Comparison of ENCODE assay signal across 8 mouse cellular contexts in genomic region chr6:91153549-91154064, GRCm38 (mm10). TPM values are rescaled to one million over a fixed set of nuclear protein-coding genes. Genes with fewer than 3 reads are reported as not detected.
DNase-seq lines count a peak whose midpoint lies in the region; ATAC-seq lines count a peak whose summit lies in the region.

No protein-coding gene starts in this region.

- peaks cover 24% of the 10 kb centered on the region for H3K4me1 ChIP-seq in lung, embryonic 15.5 days
- peaks cover 10% of the 10 kb centered on the region for H3K4me1 ChIP-seq in hindbrain, embryonic 11.5 days (replicated peaks; ENCODE audit: control insufficient read depth, insufficient read depth, low read length)
- peaks cover 64% of the 10 kb centered on the region for H3K4me1 ChIP-seq in midbrain, embryonic 16.5 days (ENCODE audit: control insufficient read depth, insufficient read depth, low read length)

- peak overlapping the region; percentile 53 for H3K27ac ChIP-seq in lung, embryonic 15.5 days
- H3K27ac ChIP-seq in hindbrain, embryonic 11.5 days (ENCODE audit: low read depth, low read length): peak overlapping the region; percentile 19; the same call in 1 of the 2 replicates
- peak overlapping the region; percentile 87 for H3K27ac ChIP-seq in midbrain, embryonic 16.5 days (ENCODE audit: low read length)

- DNase-seq in lung, postnatal 25 days (ENCODE audit: low spot score): no peak
- peak; percentile 86 for DNase-seq in embryo, embryonic 10 days (ENCODE audit: low spot score)
- DNase-seq in hindbrain, embryonic 11.5 days (ENCODE audit: low spot score): peak; percentile 73
- peak; percentile 70 for DNase-seq in left cerebral cortex, postnatal 4 days
- DNase-seq in testis, postnatal 14 days (ENCODE audit: low spot score): peak; percentile 60
- DNase-seq in ovary, postnatal 14 days (ENCODE audit: low spot score): no peak

- H3K4me3 ChIP-seq in lung, embryonic 15.5 days: peak overlapping the region; percentile 12; the same call in 1 of the 2 replicates
- peak overlapping the region; percentile 19; the same call in 1 of the 2 replicates for H3K4me3 ChIP-seq in hindbrain, embryonic 11.5 days (ENCODE audit: low read depth, low read length)
- H3K4me3 ChIP-seq in midbrain, embryonic 16.5 days (ENCODE audit: low read depth, low read length): peak overlapping the region; percentile 18; the same call in 1 of the 2 replicates

- intact Hi-C loops in left cerebral cortex, postnatal 4 days (cut with DNase I): no loop called here

- no peaks in the 10 kb centered on the region for H3K9me3 ChIP-seq in lung, embryonic 15.5 days
- no peaks in the 10 kb centered on the region for H3K9me3 ChIP-seq in hindbrain, embryonic 11.5 days (ENCODE audit: control insufficient read depth, low read length)
- H3K9me3 ChIP-seq in midbrain, embryonic 16.5 days (replicated peaks; ENCODE audit: control insufficient read depth, low read length, poor library complexity, severe bottlenecking): no peaks in the 10 kb centered on the region

- WGBS in lung, embryonic 15.5 days: 1% methylated on average over 10 of the region's 10 CpGs
- 2% methylated on average over 10 of the region's 10 CpGs for WGBS in hindbrain, embryonic 11.5 days
- WGBS in midbrain, embryonic 16.5 days: under 1% methylated on average over 10 of the region's 10 CpGs

- 0 out of 2 replicates have a peak, but pooled peaks have one; percentile 27 for ATAC-seq in lung, embryonic 15.5 days (ENCODE audit: borderline replicate concordance, extremely low read depth, low FRiP score, low TSS enrichment)
- peak; percentile 46; the same call in 1 of the 2 replicates for ATAC-seq in hindbrain, embryonic 11.5 days (ENCODE audit: low FRiP score)
- peak; percentile 84 for ATAC-seq in midbrain, embryonic 16.5 days

- H3K4me2 ChIP-seq in lung, embryonic 15.5 days: peak overlapping the region; percentile 28
- peak overlapping the region; percentile 24; the same call in 1 of the 2 replicates for H3K4me2 ChIP-seq in hindbrain, embryonic 11.5 days (replicated peaks; ENCODE audit: low read depth, low read length)
- peak overlapping the region; percentile 43 for H3K4me2 ChIP-seq in midbrain, embryonic 16.5 days (ENCODE audit: low read length)

- H3K36me3 ChIP-seq in lung, embryonic 15.5 days: no peaks in the 10 kb centered on the region
- H3K36me3 ChIP-seq in hindbrain, embryonic 11.5 days (ENCODE audit: control insufficient read depth, insufficient read depth, low read length): no peaks in the 10 kb centered on the region
- H3K36me3 ChIP-seq in midbrain, embryonic 16.5 days (ENCODE audit: control insufficient read depth, insufficient read depth, low read length): no peaks in the 10 kb centered on the region

- H3K27me3 ChIP-seq in lung, embryonic 15.5 days: 0 out of 2 replicates have a peak, but pooled peaks cover 4% of the 10 kb centered on the region
- no peaks in the 10 kb centered on the region for H3K27me3 ChIP-seq in hindbrain, embryonic 11.5 days (ENCODE audit: control insufficient read depth, insufficient read depth, low read length)
- no peaks in the 10 kb centered on the region for H3K27me3 ChIP-seq in midbrain, embryonic 16.5 days (ENCODE audit: control insufficient read depth, insufficient read depth, low read depth, low read length)

- H3K9ac ChIP-seq in lung, embryonic 15.5 days: no peak overlapping the region
- no peak overlapping the region for H3K9ac ChIP-seq in hindbrain, embryonic 11.5 days (ENCODE audit: low read depth, low read length)
- peak overlapping the region; percentile 4; the same call in 1 of the 2 replicates for H3K9ac ChIP-seq in midbrain, embryonic 16.5 days (ENCODE audit: low read depth, low read length)

RNA-seq across cellular contexts. Expression of gene Hdac11, which starts 2.9 kb away (rescaled TPM):
- 7.5 and 8.2 TPM in 2 replicates for polyA plus RNA-seq in lung, embryonic 15.5 days (2015; fragmentation: Nextera tagmentation; extraction: Ambion mirVana)
- polyA plus RNA-seq in hindbrain, embryonic 11.5 days (2014; fragmentation: Nextera tagmentation; extraction: Ambion mirVana): 13.2 and 14.5 TPM in 2 replicates
- 10 to 100 TPM; 67.9 to 78.2 TPM for total RNA-seq in left cerebral cortex, postnatal 4 days (2021)
- 48.0 and 56.3 TPM in 2 replicates for polyA plus RNA-seq in midbrain, embryonic 16.5 days (2015; fragmentation: Nextera tagmentation; extraction: Ambion mirVana)

RNA-seq across cellular contexts. Expression of gene Nup210, which starts 37.0 kb away (rescaled TPM):
- polyA plus RNA-seq in lung, embryonic 15.5 days (2015; fragmentation: Nextera tagmentation; extraction: Ambion mirVana): 25.7 and 27.5 TPM in 2 replicates
- 11.9 and 12.3 TPM in 2 replicates for polyA plus RNA-seq in hindbrain, embryonic 11.5 days (2014; fragmentation: Nextera tagmentation; extraction: Ambion mirVana)
- 10 to 100 TPM; 43.6 to 49.4 TPM for total RNA-seq in left cerebral cortex, postnatal 4 days (2021)
- polyA plus RNA-seq in midbrain, embryonic 16.5 days (2015; fragmentation: Nextera tagmentation; extraction: Ambion mirVana): 20.5 and 20.7 TPM in 2 replicates

RNA-seq across cellular contexts. Expression of gene Fbln2, which starts 58.6 kb away (rescaled TPM):
- 53.0 and 65.0 TPM in 2 replicates for polyA plus RNA-seq in lung, embryonic 15.5 days (2015; fragmentation: Nextera tagmentation; extraction: Ambion mirVana)
- 30.7 and 36.5 TPM in 2 replicates for polyA plus RNA-seq in hindbrain, embryonic 11.5 days (2014; fragmentation: Nextera tagmentation; extraction: Ambion mirVana)
- 10 to 100 TPM; 15.3 to 17.5 TPM for total RNA-seq in left cerebral cortex, postnatal 4 days (2021)
- 11.9 and 12.5 TPM in 2 replicates for polyA plus RNA-seq in midbrain, embryonic 16.5 days (2015; fragmentation: Nextera tagmentation; extraction: Ambion mirVana)

Comparison
In these comparisons a context has a peak if more than half of its experiments do, and no peak if none do; other contexts are left out.
1. ATAC-seq: peak in every context shown above with its lines; median percentile 84 in midbrain, embryonic 16.5 days; 46 in hindbrain, embryonic 11.5 days; 27 in lung, embryonic 15.5 days.
2. H3K27ac ChIP-seq: peak in every context shown above with its lines; median percentile 87 in midbrain, embryonic 16.5 days; 53 in lung, embryonic 15.5 days; 19 in hindbrain, embryonic 11.5 days.
3. DNase-seq: peak in embryo, embryonic 10 days (single experiment), hindbrain, embryonic 11.5 days (single experiment), left cerebral cortex, postnatal 4 days (single experiment) and testis, postnatal 14 days (single experiment); none in lung, postnatal 25 days (single experiment) and ovary, postnatal 14 days (single experiment).
4. Peak in every context shown above with its lines, with median percentiles within 50 percentile points of each other: H3K4me2 ChIP-seq and H3K4me3 ChIP-seq.